Mouse (Mus musculus): ENCODE data around the gene Smu1.

DNA sequence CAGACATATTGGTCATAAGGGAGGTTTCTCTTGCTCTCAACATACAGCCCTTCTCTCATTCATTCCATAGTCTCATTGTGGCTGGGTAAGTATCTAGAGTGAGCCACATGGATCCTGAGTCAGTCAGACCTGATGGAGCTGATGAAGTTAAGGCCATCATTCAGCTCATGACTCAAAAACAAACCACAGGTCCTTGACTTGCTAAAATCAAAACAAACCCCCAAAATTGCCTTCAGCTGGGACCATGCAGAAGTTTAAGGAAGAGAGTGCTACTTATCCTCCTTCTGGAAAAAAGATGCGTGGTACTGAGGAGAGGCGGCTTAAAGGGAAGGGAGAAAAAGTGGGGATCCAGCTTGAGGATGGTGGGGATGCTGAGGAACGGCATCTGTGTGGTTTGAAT is 38.0 kb upstream of the Smu1 start:
- no peak for TF ChIP-seq CTCF (IDR thresholded peaks at IDR 0.05; ENCODE audit: extremely low read depth, insufficient read depth, low read length)
- no peak for TF ChIP-seq POLR2A (IDR thresholded peaks at IDR 0.05; ENCODE audit: extremely low read depth, insufficient read depth, low read length)
